Mouse (Mus musculus) liver, embryonic 18 days (tissue): Measurements from ENCODE around the gene Acnat1. TPM values are rescaled to one million over a fixed set of nuclear protein-coding genes. Genes with fewer than 3 reads are reported as not detected.

Source experiments
- polyA plus RNA-seq: library from polyadenylated mRNA; depleted of rRNA; stranded (reverse); fragments of >200 nt; gene quantifications from 2 replicates; pipeline ENCODE4 v1.2.3, GENCODE M21; 2012; rRNA removed

Acnat1 gene
- polyA plus RNA-seq, result 8.8 and 10.5 TPM in 2 replicates

GRCm38 (mm10) chr4:49473435-49474100 lies at the start of gene Acnat1:
Gene Acnat1 (minus strand): TSS chr4:49473912.

GRCm38 (mm10) chr4:49520572-49521340 lies 47.0 kb upstream of the Acnat1 start, which contains the start of the genes Mrpl50 and Zfp189:
Gene Mrpl50 (minus strand): TSS chr4:49521093.
Gene Zfp189 (plus strand): TSS chr4:49521176.

GRCm38 (mm10) chr4:49506386-49506785 lies 32.7 kb upstream of the Acnat1 start, which contains the start of gene Baat:
Gene Baat (minus strand): TSS chr4:49506557.

GRCm38 (mm10) chr4:49407957-49408356 lies 65.8 kb downstream of the Acnat1 start, which contains the start of gene Acnat2:
Gene Acnat2 (minus strand): TSS chr4:49408151.

Other genes starting within 250 kb of the Acnat1 start
- 5.8 and 8.0 TPM in 2 replicates for gene Acnat2, start 65.8 kb downstream of the Acnat1 start, polyA plus RNA-seq
- 6.3 and 11.9 TPM in 2 replicates for gene Baat, start 32.6 kb upstream of the Acnat1 start, polyA plus RNA-seq
- 28.9 and 29.5 TPM in 2 replicates for gene Mrpl50, start 47.2 kb upstream of the Acnat1 start, polyA plus RNA-seq
- gene Zfp189, start 47.3 kb upstream of the Acnat1 start, polyA plus RNA-seq, result 1.7 and 1.8 TPM in 2 replicates
- 895 and 929 TPM in 2 replicates for gene Aldob, start 75.6 kb upstream of the Acnat1 start, polyA plus RNA-seq
- 2.8 and 3.3 TPM in 2 replicates for gene Tmem246, start 124.0 kb upstream of the Acnat1 start, polyA plus RNA-seq
- gene Rnf20, start 158.1 kb upstream of the Acnat1 start, polyA plus RNA-seq, result 11.6 and 13.4 TPM in 2 replicates
- not detected in 2 replicates for gene Ppp3r2, start 208.1 kb upstream of the Acnat1 start, polyA plus RNA-seq